Mouse (Mus musculus): Measurements from ENCODE around the gene Gm20809. TPM values are rescaled to one million over a fixed set of nuclear protein-coding genes. Genes with fewer than 3 reads are reported as not detected.
"Not testable (repeated sequence)": the region's sequence is repeated elsewhere in the genome, so short reads cannot be mapped to it uniquely, and the experiment has no call there.

The Gm20809 gene
- polyA plus RNA-seq (2015; fragmentation: Nextera tagmentation; extraction: Ambion mirVana): not detected in 2 replicates

DNA sequence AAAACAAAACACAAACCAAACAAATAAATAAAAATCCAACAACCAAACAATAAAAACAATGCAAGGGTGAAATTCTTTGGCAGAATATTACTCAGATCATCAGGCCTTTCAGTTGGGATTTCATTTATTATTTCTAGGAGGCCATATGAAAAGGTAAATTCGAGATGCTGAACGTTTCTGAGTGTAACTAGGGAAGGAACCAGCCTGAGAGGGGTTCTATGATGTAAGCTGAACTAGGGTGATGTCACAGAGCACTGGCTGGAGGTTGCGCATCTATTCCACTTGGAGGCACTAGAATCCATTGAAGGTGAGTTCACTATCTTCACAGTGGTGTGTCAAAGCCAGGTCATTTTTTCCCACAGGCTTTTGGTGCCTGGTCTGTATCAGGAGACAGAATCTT is at the start of gene Gm20809:
Gene Gm20809, plus strand, starts transcription at position 301 of the 400 bp plus-strand sequence.
- ATAC-seq; H3K4me3 ChIP-seq (replicated peaks; ENCODE audit: low read length); H3K36me3 ChIP-seq (ENCODE audit: control insufficient read depth, insufficient read depth); H3K9me3 ChIP-seq (ENCODE audit: control insufficient read depth, low read length); H3K4me1 ChIP-seq (replicated peaks; ENCODE audit: control insufficient read depth, insufficient read depth, low read length); H3K9ac ChIP-seq (replicated peaks; ENCODE audit: low read depth, low read length); H3K27me3 ChIP-seq (replicated peaks; ENCODE audit: control insufficient read depth, insufficient read depth, low read length); H3K27ac ChIP-seq (ENCODE audit: low read length); H3K4me2 ChIP-seq (ENCODE audit: low read length): not testable (repeated sequence)
- no CpG with 5 or more reads among the region's 3 CpGs for WGBS

Data from forebrain, embryonic 16.5 days (tissue).